Mouse (Mus musculus) ES-Bruce4 (cell line): Measurements from ENCODE around the gene Wwc1.

ENCODE experiments used
- CTCF ChIP-seq: IDR thresholded peaks from one replicate; pipeline ENCODE4 v1.8.1; 2011; ENCODE audit warnings: low read depth, low read length
- POLR2A ChIP-seq: IDR thresholded peaks from one replicate; pipeline ENCODE4 v1.8.1; 2011; ENCODE audit warnings: low read length; ENCODE audit not compliant: insufficient read depth

- TF ChIP-seq CTCF (no peak), POLR2A (no peak)
Measured at GRCm38 (mm10) chr11:35919856-35920503, 60.3 kb downstream of the Wwc1 start.
